Mouse (Mus musculus): Measurements from ENCODE around the gene Pkd1l3.

Pkd1l3 gene

DNA sequence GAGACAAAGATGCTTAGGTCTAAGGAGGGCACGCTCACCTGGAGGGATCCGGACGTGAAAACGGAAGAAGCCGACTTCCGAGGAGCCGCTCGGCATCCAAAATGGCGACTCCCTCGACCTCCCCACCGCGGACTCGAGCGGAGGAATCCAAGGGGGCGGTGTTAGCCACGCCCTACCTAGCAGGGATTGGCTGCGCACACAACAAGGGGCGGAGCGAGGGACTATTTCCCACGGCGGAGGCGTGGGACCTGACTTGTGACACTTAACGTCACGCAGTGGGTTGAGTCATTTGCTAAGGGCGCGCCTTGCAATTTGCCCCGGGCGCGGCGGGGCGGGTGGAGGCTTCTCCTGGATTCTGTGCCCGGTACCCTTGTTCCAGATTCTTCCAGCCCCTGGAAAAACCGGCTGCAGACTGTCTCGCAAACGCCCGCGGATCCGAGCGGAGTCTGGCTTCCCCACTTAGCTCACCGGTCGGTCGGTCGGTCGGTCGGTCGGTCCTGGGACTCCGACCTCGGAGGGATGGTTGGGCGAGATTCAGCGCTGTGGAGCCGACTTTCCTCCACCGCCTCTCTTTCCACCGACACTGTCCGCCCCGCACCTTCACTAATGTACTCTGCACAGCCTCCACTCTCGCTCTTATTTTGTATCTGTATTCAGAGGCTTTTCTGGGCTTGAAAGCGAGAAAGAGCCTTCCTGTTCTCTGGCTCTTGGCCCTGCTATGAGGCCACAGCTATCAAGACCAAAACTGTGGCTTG lies 79.0 kb downstream of the Pkd1l3 start, which contains the start of gene Ist1:
Ist1 (minus strand) TSS at position 115 of the 755 bp plus-strand sequence.
- peak; percentile 96 for ATAC-seq (ENCODE audit: insufficient number of reproducible peaks, low FRiP score, low TSS enrichment)

DNA sequence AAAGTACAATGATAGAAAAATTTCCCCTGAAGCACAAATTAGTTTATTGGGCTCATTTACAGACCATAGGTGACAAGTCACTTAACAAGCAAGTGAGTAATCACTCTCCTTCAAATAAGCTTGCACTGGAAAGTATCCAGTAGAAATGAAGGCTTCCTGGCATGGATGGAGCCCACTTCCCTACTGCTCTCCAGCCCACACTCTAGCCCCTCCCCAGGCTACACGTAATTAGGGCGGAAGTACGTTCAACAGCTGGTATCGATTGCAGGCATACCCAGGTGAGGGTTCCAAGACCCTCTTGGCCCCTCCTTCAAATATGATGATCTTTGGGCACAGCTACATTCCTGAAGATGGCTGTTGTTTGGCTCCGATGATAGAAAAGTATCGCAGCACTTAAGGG lies 79.8 kb downstream of the Pkd1l3 start:
- ATAC-seq (ENCODE audit: insufficient number of reproducible peaks, low FRiP score, low TSS enrichment), result no peak

GRCm38 (mm10) chr8:109697754-109698153 lies 83.4 kb downstream of the Pkd1l3 start:
- ATAC-seq (ENCODE audit: insufficient number of reproducible peaks, low FRiP score, low TSS enrichment), result no peak

GRCm38 (mm10) chr8:109698477-109698876 lies 84.2 kb downstream of the Pkd1l3 start:
- ATAC-seq (ENCODE audit: insufficient number of reproducible peaks, low FRiP score, low TSS enrichment), result no peak

- peak; percentile 5; the same call in 1 of the 2 replicates for ATAC-seq (ENCODE audit: insufficient number of reproducible peaks, low FRiP score, low TSS enrichment)
Observed at GRCm38 (mm10) chr8:109704565-109705319, 90.4 kb downstream of the Pkd1l3 start.

DNA sequence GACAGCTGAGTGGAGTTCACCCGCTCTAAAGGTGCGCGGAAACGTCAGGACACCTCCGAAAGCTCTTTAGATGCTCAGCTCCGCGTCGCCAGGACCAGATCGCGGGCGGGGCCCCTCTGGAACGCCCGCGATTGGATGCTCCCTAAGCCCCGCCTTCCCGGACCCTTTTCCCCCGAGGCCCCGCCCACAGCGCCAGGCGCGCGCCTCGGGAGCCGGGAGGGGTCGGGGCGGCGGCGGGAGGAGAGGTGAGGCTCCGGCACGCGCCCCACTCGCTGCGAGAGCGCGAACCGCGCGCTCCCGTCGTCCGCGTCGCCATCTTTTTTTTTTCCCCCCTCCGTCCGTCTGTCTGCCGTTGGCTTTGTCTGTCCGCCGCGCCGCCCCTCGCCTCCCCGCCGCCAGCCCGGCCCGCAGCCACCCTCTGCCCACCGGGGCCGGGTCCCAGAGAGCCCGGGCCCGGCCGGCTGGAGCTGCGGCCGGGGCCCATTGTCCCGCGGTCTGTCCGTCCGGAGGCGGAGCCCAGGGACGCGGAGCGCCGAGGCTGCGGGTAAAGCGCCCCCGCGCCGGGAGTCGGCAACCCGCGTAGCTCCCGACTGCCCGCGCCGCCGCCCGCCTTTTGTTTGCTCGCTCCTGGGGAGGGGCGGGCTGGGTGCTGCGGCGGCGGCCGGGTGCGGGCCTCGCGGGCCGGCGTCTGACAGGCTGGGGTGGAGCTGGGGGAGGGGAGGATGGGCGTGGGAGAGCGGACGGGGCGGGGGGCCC lies 91.2 kb downstream of the Pkd1l3 start, which contains the start of gene Zfp821:
Zfp821 (plus strand) TSS at position 227 of the 756 bp plus-strand sequence.
- peak; percentile 86 for ATAC-seq (ENCODE audit: insufficient number of reproducible peaks, low FRiP score, low TSS enrichment)

DNA sequence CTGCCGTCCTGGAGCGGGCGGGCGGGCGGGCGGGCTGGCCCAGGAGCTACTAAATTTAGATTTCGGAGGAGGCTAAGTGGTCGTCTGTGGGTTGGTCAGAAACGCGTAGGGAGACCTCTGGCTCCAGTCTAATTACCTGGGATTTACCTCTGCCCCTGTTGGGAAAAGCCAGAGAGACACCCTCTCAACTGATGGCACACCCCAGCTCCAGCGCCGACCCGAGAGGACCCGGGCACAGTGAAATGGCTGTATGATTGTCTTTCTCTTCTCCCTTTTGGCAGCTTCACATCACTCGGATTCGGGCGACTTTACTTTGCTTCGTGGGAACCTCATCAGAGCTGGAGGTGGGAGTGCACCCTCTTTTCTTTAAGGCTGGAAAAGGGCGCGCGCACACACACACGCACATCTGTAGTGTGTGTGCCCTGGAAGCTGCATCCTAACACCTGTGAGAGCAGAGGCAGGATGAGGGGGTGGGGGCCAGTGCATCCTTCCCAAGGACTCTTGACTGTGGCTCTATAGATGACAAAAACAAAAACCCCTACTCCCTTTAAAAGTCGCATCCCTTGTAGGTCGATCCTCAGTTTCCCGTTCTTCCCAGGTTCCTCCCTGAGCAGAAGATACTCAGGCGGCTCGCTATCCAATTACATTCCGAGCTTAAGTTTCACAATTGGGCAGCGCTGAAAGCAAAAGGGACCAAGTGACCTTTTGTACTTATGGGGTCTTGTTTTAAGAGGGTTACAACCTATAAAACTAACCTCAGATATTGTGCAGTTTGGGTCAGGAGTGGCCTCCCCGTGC lies 92.0 kb downstream of the Pkd1l3 start:
- ATAC-seq (ENCODE audit: insufficient number of reproducible peaks, low FRiP score, low TSS enrichment), result no peak

DNA sequence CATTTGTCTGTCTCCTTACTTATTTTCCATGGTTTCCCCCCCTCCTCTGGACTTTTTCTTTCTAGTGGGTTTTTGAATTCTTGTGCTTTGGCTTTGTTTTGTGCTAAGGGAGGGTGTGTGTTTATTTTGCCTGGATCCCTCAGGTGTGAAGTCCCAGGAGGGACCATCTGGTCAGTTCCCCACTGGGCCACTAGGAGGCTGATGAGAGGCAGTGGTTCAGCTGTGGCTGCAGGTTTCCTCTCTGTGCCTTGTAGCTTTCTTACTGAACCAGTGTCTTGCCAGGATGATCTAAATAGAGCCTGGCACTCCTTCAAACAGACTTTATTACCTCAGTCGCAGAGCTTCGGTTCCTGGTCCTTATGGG lies 92.5 kb downstream of the Pkd1l3 start:
- ATAC-seq (ENCODE audit: insufficient number of reproducible peaks, low FRiP score, low TSS enrichment), result peak; percentile 57; the same call in 1 of the 2 replicates

DNA sequence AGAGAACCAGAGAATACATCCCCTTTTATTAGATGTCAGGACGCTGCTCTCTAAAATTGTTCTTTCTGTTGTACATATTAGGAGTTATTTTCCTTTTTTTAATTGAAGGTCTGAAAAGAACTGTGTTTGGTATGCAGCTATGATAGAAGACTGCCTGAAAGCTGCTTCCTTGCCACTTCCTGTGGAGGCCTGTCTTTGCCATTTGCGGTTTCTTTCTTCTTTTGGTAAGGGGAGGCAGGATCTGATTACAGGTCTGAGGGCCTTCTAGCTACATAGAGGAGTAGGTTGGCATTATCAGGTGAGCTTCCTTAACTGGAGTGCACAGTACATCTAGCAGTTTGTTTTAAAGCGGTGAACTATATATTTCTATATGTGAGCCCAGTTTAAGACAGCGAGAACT lies 93.6 kb downstream of the Pkd1l3 start:
- no peak for ATAC-seq (ENCODE audit: insufficient number of reproducible peaks, low FRiP score, low TSS enrichment)

DNA sequence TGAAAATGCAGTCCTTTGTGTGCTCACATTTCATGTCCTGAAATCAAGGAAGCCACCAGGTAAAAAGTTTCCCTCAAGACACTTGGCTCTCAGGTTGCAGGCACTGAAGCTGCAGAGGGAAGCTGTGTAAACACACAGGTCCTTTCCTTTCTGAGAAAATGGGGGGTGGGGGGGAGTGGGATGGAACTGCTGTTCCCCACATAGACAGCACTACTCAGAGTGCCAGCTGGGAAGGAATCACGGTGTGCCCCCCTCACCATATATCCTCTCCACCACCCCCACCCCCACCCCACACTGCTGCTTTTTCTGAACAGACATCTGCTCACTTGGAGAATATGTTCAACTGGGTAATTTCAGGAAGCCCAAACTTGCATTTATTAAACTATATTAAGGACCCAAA lies 98.2 kb downstream of the Pkd1l3 start:
- ATAC-seq (ENCODE audit: insufficient number of reproducible peaks, low FRiP score, low TSS enrichment), result no peak

DNA sequence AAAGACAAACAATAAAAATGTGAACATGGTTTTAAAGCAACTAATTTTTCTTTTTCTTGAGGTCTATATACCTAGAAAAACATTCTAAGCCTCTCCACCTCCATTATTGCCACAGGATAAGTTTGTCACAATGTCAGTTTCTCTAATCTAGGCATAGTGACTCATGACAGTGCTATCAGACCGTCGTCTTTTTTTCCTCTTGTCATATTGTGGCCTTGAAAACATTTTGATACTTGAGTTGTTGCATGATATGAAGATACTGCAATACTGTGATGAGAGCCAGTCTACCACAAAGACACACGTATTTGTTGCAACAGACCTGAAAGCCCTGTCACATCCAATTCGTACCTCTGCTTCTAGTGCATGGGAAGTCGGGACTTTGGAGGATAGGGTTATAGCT lies 100.6 kb downstream of the Pkd1l3 start:
- no peak for ATAC-seq (ENCODE audit: insufficient number of reproducible peaks, low FRiP score, low TSS enrichment)

All from cerebellum, adult (tissue).